Mouse (Mus musculus) heart, postnatal 25 days (tissue): ENCODE measurements around the gene Nt5c1a. TPM values are rescaled to one million over a fixed set of nuclear protein-coding genes. Genes with fewer than 3 reads are reported as not detected.
"Not testable (repeated sequence)": the region's sequence is repeated elsewhere in the genome, so short reads cannot be mapped to it uniquely, and the experiment has no call there.

Source experiments
- DNase-seq: peaks from one replicate; pipeline ENCODE4 v3.0.0; 2022; ENCODE audit warnings: low spot score
- intact Hi-C: fragments of 180-260 bp; cut with DNase I; formaldehyde crosslinking; loops from one replicate; pipeline ENCODE4 v1.15.1; 2025
- total RNA-seq, 2 experiments: library from RNA; stranded (reverse); gene quantifications; 2 replicates each; pipeline ENCODE4 v1.2.3; 2021

Gene Nt5c1a
- total RNA-seq, result 10 to 100 TPM; 51.3 to 56.6 TPM

DNA sequence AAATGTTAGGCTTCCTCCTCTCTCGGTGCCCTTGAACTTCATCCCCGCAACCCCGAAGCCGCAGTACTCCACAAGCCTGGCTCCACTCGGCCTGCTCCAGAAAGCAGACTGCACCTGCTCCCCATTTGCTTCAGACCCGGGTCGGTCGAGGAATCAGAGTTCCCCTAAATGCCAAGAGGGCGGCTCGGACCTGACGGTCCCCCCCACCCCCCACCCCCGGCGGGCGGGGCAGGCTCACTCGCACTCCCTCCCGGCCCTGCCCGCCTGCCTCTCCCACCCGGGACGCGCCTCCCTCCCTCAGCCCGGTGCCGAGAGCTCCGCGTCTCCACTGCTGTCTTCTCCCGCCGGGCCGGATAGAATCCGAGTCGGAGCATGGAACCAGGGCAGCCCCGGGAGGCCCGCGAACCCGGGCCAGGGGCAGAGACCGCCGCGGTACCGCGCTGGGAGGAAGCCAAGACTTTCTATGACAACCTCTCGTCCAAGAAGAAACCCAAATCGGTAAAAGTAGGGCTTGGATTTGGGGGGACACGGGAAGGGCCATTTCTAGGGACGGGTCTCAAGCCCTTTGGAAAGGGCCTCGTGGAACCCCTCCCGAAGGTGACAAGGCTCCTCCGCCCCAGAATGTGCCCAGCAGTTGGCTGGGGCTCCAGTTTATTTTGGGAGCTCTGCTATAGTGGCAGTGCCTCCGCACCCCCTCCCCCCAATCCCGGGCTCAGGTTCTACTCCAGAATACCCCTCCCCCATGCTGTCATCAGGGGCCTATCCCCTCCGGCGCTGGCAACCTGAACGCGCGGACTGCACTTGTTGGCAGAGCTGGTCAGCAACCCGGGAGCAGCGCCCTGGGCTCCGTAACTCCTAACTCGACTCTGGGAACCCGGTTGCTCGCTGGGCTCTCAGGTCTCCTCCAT, at the start of gene Nt5c1a:
Gene Nt5c1a, plus strand, starts transcription at position 319 of the 908 bp plus-strand sequence.
- DNase-seq, result peak; percentile 29
- intact Hi-C loops, result no loop called here

DNA sequence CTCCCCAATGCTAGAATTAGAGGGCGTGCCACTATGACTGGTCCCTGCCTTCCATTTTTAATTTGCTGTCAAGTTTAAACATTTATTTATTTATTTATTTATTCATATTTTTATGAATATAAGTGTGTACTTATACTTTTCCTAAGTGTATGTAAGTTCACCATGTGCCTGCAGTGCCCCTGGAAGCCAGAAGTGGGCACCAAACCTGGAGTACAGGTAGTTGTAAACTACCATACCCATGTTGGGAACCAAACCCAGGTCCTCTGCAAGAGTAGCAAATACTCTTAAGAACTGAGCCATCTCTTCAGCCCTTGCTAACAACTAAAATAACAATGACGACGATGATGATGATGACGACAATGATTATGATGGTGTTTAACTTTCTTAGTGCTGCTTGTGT, 49.3 kb upstream of the Nt5c1a start:
- intact Hi-C loops, result no loop called here
- DNase-seq, result no peak

DNA sequence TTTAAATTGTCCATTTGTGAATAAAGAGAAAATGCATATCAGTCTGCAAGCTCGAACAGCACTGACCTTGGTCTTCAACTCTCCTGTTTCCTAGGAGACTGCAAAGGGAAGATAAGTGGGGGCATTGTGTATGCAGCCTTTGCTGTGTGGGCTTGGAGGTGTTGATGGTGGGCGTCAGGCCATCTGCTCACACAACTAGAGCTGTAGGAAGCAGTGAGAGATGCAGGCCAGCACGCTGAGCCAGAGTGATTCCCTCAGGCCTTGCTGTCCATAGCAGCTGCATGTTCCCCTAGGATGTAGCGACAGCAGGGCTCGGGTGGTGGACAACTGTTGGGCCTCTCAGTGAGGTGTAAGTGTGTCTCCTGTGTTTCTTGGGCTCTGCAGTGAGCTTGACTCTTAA, 48.3 kb upstream of the Nt5c1a start:
- DNase-seq, result no peak
- intact Hi-C loops, result no loop called here

DNA sequence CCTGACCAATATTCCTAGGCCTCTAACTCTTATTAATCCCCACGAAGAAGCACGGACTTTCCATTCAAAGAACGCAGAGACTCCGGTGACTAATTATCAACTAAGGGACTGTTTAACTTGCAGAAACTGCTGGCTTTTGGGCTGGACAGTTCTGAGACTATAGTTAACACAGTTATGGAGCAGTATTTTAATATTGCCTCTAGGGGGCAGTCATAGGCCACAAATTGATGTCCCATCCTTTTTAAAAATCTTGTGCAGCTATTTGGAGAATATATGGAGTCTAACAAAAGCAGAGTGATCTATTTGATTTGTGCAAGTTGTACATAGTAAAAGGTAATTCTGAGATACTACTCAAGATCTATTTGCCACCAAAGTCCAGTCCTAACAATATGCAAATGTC, 46.3 kb upstream of the Nt5c1a start:
- intact Hi-C loops, result loop anchor here (1.0 to 5.0 kb wide), 3 partner anchors 45 to 100 kb away; no protein-coding TSS in a partner anchor
- no peak for DNase-seq

DNA sequence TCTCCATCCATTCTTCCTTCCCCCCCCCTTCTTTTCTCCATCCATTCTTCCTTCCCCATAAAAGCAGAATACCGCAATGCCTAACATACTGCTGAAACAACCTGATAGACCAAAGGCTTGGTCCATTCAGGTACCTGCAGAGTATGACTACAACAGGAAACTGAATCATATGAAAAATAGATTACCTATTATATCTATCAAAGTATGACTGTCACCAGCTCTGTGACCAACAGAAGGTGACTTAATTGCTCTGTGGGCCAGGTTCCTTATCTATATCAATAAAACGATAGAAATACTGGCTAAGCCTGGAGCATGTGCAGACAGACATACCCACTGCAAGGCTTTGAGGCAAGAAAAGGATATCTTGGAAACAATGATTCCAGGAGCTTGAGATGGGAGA, 45.9 kb upstream of the Nt5c1a start:
- intact Hi-C loops, result loop anchor here (1.0 to 5.0 kb wide), 3 partner anchors 45 to 99 kb away; no protein-coding TSS in a partner anchor
- no peak for DNase-seq

DNA sequence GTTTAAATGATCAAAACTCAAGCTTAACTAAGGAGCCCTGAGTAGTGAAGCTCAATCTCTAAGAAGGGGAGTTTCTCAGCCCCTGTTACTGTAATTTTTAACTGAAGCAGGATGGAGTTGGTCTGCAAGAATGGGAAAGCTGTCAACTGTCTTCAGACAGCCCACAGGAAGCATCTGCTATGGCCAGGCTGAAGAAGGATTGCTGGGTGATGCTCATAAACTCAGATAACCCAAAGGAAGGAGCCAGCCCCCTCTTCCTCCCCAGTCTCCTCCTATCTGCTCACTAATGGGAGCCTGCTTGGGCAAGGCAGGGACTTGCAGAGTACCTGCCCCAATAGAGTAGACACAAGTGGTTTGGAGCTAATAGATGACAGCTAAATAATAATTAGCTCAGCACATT, 45.5 kb upstream of the Nt5c1a start:
- DNase-seq, result no peak
- intact Hi-C loops, result loop anchor here (1.0 to 5.0 kb wide), 3 partner anchors 44 to 99 kb away; no protein-coding TSS in a partner anchor

DNA sequence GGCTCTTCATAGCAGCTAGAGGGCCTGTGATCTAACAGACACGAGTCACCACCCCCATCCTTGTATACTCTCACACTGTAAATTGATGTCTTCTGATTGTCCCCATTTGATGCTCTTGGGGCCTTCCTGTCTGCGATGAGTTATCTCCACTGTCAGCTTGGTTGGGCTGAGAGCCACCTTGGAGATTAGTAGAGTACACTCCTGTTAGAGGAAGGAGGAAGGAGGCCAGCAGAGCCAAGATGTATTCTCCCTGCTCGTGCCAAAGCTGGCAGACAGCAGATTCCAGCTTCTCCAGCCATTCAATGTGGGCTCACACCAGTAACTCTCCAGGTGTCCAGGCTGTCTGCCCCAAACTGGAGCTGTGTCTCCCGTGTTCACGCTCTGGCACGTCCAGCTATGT, 40.7 kb upstream of the Nt5c1a start:
- intact Hi-C loops, result no loop called here

DNA sequence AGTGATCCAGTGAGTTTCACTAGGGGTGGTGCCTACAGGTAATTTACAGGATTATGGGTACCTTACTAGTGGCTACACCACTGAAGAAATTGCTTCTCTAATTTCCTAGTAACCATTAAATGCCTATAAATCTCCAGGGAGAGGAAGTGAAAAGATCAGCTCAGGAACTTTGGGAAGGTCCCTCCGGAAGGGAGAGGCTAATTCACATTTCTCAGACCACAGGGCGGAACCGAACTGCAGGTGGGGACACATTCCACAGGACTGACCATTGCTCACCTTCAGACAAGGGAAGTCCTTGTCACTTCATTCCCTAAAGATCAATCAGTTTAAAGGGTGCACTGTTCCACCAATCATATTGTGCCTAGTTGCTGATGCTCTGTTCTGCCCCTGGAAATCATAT, 40.1 kb upstream of the Nt5c1a start:
- intact Hi-C loops, DNase-seq: not testable (repeated sequence)

More for the DNA sequence above, 40.7 kb upstream of the Nt5c1a start:
- DNase-seq, result no peak

DNA sequence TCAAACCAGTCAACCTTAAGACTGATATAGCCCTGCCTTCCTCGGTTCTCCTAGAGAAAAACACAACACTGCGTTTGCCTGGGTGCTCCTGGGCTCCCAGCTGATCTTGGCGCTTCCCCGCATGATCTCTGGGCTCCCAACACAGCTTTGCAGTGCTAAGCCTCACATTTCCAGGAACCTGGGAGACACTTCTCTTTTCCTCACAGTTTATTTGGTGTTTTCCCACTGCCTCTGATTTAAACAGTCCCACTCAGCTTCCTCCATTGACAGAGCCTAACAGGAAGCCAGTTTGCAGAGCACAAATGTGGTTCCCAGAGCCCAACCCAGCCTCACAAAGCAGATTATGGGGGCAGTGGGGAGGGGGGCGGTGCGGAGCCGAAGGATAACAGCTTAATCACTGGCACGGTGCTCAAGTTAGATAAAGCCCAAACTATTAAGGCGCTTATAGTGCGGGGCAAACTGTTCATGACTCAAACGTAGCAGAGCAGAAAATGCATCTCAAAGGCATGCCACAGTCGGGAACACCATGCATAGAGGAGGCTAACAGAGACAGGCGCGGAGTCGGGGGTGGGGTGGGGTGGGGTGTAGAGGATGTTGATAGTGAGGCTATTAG, 38.9 kb upstream of the Nt5c1a start:
- intact Hi-C loops, result no loop called here
- no peak for DNase-seq

DNA sequence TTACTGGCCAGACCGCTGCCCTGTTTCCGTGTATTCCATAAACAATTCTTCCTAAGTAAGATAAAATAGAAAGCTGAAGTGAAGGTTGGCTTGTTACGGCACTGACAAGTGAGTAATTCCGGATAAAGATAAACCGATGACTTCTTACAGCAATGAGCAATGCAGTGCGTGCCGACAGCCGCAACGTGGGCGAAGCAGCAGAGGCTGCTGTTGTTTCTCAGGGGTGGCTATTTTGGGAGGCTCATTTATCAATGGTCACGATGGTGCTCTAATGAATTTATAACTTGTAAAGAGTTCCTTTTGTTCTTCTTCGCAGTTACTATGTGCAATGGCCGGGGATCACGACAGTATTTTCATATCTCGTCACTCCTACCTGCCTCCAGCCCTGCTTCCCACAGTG, 37.1 kb upstream of the Nt5c1a start:
- DNase-seq, result no peak
- intact Hi-C loops, result no loop called here

DNA sequence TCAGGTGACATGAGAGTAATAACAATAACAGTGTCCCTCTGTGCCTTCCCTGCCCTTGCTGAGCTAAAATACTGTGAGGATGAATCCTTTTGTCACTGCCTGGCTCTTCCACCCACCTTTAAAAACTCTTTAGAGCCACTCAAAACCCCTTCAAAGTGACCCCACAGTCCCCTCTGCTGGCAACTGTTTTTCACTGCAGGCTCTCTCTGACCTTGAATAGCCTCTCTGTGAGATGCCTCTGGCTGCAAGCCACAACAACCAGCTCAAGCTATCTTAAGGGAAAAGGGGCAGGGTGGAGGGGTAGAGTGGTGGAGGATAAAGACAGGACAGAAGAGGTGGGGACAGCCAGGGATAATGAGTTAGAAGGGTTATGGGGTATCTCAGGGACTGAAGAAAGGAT, 29.5 kb upstream of the Nt5c1a start:
- DNase-seq, result no peak
- intact Hi-C loops, result no loop called here

DNA sequence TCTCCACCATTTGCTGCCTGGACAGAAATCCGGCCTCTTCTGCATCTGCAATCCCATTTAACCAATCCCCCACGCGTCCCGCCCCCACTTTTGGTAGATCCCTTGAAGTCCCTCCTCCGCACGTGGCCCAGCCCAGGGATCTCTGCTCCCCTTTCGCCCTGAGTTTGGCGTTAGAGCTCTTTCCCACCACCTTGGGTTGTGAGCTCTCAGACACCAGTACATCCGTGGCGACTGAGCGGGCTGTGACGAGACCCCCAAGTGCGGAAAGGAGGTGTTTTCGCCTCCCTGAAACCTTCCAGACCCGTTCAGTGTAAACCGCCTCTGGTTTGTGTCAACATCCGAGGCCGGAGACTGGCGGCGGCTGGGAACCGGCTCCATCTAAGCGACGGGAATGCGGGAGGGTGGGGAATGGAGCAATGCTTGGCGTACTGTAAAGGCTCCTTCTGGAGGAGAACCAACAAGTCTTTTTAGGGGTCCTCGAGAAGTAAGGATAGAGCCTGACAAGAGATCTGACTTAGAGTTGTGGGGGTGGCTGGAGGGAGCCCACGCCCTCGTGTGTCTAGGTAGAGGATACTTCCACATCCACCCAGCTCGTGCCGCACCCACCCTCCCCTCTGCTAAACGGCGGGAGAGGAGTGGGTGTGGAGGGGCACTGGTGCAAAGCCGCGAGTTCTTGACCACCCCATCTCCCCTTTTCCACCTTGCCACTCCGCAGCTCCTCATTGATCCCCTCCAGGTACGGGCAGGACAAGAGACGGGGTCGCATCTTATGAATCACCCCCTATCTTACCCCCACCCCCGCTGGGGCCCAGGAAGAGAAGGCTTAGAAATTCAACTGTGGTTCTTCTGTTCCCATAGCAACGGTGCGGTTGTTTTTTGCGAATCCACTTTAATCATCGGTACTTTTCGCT, 18.7 kb upstream of the Nt5c1a start, which contains the start of gene Hpcal4:
Gene Hpcal4, plus strand, starts transcription at position 900 of the 911 bp plus-strand sequence.
- intact Hi-C loops, result no loop called here
- no peak for DNase-seq

DNA sequence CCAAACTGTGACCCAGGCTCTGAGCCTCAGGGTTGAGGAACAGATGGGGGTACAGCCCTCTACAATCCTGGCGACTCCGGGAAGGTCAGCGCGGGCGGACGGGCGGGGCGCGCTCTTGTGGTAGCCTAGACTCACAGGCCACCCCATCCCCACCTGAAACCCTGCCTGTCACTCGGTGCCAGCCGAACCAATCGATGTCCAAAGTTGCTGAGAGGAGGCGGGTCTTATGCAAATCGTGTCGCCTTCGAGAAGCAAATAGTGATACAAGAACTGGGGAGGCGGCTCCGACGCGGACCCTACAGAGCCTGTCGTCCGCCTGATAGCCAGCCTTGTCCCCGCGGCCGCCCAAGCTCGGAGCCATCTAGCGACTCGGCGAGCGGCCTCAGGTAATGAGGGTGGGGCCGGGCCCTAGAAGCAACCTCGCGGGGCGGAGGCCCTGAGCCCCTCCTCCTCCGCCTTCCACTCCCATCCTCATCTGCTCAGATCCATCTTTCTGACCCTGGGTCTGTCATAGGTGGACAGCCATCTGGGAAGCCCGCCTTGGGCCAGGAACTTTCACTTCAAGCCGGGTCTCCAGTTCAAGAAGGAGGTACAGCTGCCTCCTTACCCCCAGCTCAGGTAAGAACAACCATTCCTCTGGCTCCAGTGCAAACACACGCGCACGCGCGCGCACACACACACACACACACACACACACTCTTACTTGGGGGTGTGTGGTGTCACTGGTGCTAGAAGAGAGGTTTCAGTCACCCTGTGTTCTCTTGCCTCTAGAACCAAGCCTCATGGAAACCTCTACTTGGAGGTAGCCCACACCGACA, 17.9 kb upstream of the Nt5c1a start:
- intact Hi-C loops, result no loop called here
- DNase-seq, result peak; percentile 35

DNA sequence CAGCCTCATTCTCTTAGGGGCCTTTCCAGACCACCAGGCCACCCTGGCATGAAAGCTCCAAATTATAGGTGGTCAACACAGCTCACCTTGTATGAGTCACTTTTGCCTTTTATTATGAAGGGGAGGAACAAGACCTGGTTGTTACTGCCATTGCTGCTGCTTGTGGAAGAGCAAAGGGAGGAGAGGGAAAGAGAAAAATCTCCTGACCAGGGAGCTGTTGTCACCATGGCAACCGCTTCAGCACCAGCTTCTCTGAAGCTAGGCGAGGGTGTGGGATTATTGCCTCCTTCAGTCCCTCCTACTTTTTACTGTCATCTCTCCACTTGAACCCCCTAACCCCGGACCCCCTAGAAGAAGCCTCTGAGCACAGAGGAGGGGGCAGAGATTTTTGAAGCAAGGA, 16.5 kb upstream of the Nt5c1a start:
- intact Hi-C loops, result no loop called here
- no peak for DNase-seq

DNA sequence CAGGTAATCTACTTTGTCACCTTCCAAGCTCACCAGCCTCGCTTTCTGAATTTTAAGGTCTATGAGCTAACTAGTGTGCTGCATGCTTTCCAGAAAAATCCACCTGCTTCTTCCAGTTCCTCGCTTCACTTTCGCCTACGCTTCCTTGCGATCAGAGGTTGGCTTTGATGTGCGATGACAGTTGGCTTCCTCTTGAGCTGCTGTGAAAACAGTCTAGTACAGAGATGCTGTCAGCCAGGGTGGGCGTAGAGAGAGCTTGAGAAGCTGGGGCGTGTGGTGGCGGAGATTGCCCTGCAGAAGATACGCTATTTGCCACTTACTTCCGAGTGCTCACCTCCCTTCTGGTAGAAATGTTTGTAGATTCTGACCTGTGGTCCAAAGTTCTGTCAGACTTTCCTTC, 9.0 kb upstream of the Nt5c1a start:
- intact Hi-C loops, result no loop called here
- no peak for DNase-seq

DNA sequence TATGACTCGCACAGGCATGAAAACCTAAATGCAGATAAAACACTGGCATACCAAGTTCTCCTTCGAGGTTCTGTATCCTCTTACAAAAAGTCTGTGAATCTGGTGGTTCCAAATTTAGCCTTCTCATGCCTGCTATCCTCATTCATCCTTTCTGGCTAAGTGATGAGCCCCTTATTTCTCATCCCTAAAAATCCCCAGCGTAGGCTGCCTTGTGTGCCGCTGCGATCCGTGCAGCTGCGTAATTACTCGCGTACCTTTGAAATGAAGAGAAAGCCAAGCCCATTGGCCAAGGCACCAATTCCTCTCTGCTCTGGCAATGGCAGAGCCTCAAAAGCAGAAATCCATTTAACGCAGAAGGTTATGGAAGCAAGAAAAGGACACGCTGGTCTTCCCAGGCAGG, 7.5 kb upstream of the Nt5c1a start:
- intact Hi-C loops, result no loop called here
- no peak for DNase-seq

DNA sequence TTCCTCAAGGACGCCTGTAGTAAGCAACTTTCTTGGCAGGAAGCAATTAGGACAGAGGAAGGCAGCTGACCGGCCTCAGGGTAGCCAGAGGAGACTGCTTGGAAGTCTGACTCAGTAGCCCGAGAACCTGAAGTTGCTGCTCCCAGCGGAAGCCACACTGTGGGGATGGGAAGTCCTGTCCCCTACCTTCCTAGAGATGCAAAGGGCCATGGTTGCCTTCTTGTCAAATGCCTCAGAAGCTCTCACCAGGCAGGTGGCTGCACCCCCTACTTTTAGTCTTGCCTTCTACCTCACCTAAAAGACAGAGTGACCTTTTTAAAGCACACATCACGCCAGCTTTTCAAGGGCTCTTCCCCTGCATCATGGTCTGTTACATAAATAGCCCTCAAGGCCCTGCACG, 4.6 kb upstream of the Nt5c1a start:
- DNase-seq, result no peak
- intact Hi-C loops, result no loop called here

DNA sequence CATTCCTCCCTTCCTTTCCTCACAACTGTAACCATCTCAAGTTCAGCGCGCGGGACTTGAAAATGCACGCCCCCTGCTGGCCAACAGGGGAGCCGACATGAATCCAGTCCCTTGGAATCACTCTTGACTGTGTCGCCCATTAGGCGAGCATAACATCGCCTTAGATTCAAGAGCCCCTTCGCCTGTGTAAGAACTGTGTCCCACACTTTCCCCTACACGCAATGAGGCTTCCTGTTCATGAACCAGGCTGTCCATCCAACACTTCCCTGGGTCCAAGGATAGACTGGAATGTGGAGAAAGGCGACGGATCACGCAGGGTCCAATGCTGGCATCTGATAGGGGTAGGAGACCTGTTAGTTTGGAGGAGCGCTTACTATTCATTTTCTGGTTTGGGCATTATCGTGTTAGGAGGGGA, 526 bp upstream of the Nt5c1a start:
- DNase-seq, result peak; percentile 29
- intact Hi-C loops, result loop anchor here (1.0 kb wide), 1 partner anchor 45 kb away; no protein-coding TSS in a partner anchor

DNA sequence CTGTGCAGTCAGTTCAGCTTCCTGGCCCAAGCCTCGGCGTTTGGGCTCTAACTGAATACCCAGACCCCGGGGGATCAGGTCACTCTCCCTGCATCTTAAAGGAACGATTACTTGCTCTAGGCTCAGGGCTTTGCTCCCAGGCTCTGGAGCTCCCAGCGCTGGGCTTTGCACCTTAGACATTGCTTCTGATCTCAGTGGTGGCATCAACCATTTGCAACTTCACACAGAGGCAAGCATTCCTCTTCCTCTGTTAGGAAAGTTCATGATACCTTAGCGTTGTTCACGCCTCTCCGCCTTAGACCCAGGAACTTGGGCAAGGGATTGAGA, 753 bp downstream of the Nt5c1a start:
- intact Hi-C loops, result no loop called here
- no peak for DNase-seq
